ENCODE assay signal across 13 mouse cellular contexts in the genomic region with DNA sequence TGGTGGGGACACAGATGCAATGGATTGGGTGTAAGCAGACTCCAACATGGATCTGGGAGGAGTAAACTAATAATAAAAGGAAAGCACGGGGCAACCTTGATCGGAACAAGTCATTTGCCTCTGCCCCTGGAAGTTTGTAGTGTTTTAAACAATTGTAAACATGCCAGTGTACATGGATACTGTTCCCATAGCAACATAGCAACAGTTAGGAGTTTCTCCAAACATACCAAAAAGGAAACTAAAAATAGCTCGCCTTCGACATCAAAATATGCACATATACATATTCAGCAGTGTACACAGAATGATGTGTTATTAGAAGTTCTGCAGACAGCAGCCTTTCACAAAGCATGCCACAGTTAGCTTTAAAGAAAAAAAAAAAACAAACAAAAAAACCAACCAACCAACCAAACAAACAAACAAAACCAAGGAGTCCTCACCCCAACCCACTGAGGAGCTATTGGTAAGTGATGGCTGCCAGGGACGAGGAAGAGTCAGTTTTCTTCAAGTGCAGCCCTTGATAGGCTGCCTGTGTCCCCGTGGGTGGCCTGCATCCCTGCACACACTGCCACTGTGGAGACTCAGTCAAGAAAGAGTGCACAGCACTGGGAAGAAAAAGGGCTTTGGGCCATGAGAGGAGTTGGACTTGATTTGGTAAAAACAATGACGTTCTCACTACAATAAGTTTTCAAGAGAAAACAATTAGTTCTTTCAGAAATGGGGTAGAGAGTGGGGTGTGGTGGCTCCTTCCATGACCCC. TPM values are rescaled to one million over a fixed set of nuclear protein-coding genes. Genes with fewer than 3 reads are reported as not detected.
DNase-seq lines count a peak whose midpoint lies in the region; ATAC-seq lines count a peak whose summit lies in the region.
"Had no signal": no experiment of that assay in that cellular context is flagged by ENCODE, and none has a peak within 500 bp of the region (broad histone marks: within the 10 kb centered on the region; RNA-seq: fewer than 3 reads in every experiment).

No protein-coding gene starts in this region.

- no peak overlapping the region for H3K9ac ChIP-seq in heart, embryonic 12.5 days
- no peak overlapping the region for H3K9ac ChIP-seq in midbrain, embryonic 14.5 days (replicated peaks; ENCODE audit: low read length)
- H3K9ac ChIP-seq in heart, embryonic 16.5 days (ENCODE audit: low read length): no peak overlapping the region
- H3K9ac ChIP-seq: limb, embryonic 12.5 days; neural tube, embryonic 15.5 days had no signal

- DNase-seq in heart, adult 11 months: peak; percentile 86
- peak; percentile 32 for DNase-seq in midbrain, embryonic 14.5 days
- DNase-seq in midbrain, embryonic 10.5 days (ENCODE audit: low spot score): no peak
- peak; percentile 30 for DNase-seq in naive thymus-derived CD4-positive, alpha-beta T cell, adult 2 months (ENCODE audit: low read depth)
- no peak for DNase-seq in left cerebral cortex, adult 11 months (ENCODE audit: low spot score)
- DNase-seq: cerebellum, adult 11 months had no signal

- peaks cover 28% of the 10 kb centered on the region for H3K4me1 ChIP-seq in heart, embryonic 12.5 days (replicated peaks)
- H3K4me1 ChIP-seq in midbrain, embryonic 14.5 days (ENCODE audit: control insufficient read depth, insufficient read depth, low read length): peaks cover 4% of the 10 kb centered on the region; the same call in 1 of the 2 replicates
- peaks cover 13% of the 10 kb centered on the region for H3K4me1 ChIP-seq in midbrain, embryonic 10.5 days
- peaks cover 22% of the 10 kb centered on the region for H3K4me1 ChIP-seq in heart, embryonic 16.5 days (ENCODE audit: control insufficient read depth, insufficient read depth, low read length)

- H3K9me3 ChIP-seq in heart, embryonic 12.5 days (replicated peaks): peaks cover under 1% of the 10 kb centered on the region; the same call in 1 of the 2 replicates
- H3K9me3 ChIP-seq in midbrain, embryonic 14.5 days (ENCODE audit: control insufficient read depth, low read length): no peaks in the 10 kb centered on the region
- no peaks in the 10 kb centered on the region for H3K9me3 ChIP-seq in midbrain, embryonic 10.5 days (replicated peaks)
- H3K9me3 ChIP-seq in heart, embryonic 16.5 days (replicated peaks; ENCODE audit: control insufficient read depth, low read length): no peaks in the 10 kb centered on the region
- H3K9me3 ChIP-seq: limb, embryonic 12.5 days; neural tube, embryonic 15.5 days had no signal

- H3K4me3 ChIP-seq in heart, embryonic 12.5 days: no peak overlapping the region
- no peak overlapping the region for H3K4me3 ChIP-seq in midbrain, embryonic 14.5 days (replicated peaks; ENCODE audit: low read depth, low read length)
- H3K4me3 ChIP-seq in midbrain, embryonic 10.5 days: no peak overlapping the region
- H3K4me3 ChIP-seq in heart, embryonic 16.5 days (ENCODE audit: low read length): no peak overlapping the region
- H3K4me3 ChIP-seq: limb, embryonic 12.5 days; neural tube, embryonic 15.5 days had no signal

- no peak for ATAC-seq in heart, embryonic 12.5 days (ENCODE audit: insufficient number of reproducible peaks, low FRiP score)
- ATAC-seq in midbrain, embryonic 14.5 days (ENCODE audit: low FRiP score, low TSS enrichment): no peak
- no peak for ATAC-seq in heart, embryonic 16.5 days (replicated peaks; ENCODE audit: extremely low read depth, insufficient read depth, low FRiP score)
- ATAC-seq in granulocyte monocyte progenitor cell, adult 5-6 weeks (replicated peaks; ENCODE audit: poor library complexity, severe bottlenecking): no peak
- ATAC-seq: activated CD4-positive, CD25-positive, alpha-beta regulatory T cell, adult 4 months had no signal

- 54% methylated on average over 7 of the region's 7 CpGs for WGBS in heart, embryonic 12.5 days
- WGBS in midbrain, embryonic 14.5 days: 47% methylated on average over 7 of the region's 7 CpGs
- WGBS in midbrain, embryonic 10.5 days: 65% methylated on average over 7 of the region's 7 CpGs
- WGBS in heart, embryonic 16.5 days: 39% methylated on average over 7 of the region's 7 CpGs

- H3K4me2 ChIP-seq in heart, embryonic 12.5 days: no peak overlapping the region
- no peak overlapping the region for H3K4me2 ChIP-seq in midbrain, embryonic 14.5 days (ENCODE audit: low read length)
- H3K4me2 ChIP-seq in heart, embryonic 16.5 days (ENCODE audit: low read depth, low read length): peak overlapping the region; percentile 14; the same call in 1 of the 2 replicates
- H3K4me2 ChIP-seq: limb, embryonic 12.5 days; neural tube, embryonic 15.5 days had no signal

- no peaks in the 10 kb centered on the region for H3K36me3 ChIP-seq in heart, embryonic 12.5 days
- H3K36me3 ChIP-seq in midbrain, embryonic 14.5 days (ENCODE audit: control insufficient read depth, insufficient read depth, low read length): no peaks in the 10 kb centered on the region
- no peaks in the 10 kb centered on the region for H3K36me3 ChIP-seq in midbrain, embryonic 10.5 days
- H3K36me3 ChIP-seq in heart, embryonic 16.5 days (ENCODE audit: control insufficient read depth, insufficient read depth): no peaks in the 10 kb centered on the region
- H3K36me3 ChIP-seq: limb, embryonic 12.5 days; neural tube, embryonic 15.5 days had no signal

- H3K27ac ChIP-seq in heart, embryonic 12.5 days (ENCODE audit: poor library complexity, severe bottlenecking): no peak overlapping the region
- no peak overlapping the region for H3K27ac ChIP-seq in midbrain, embryonic 14.5 days (replicated peaks; ENCODE audit: low read depth, low read length)
- no peak overlapping the region for H3K27ac ChIP-seq in midbrain, embryonic 10.5 days (replicated peaks)
- 0 out of 2 replicates have a peak overlapping the region, but pooled peaks have one; percentile 21 for H3K27ac ChIP-seq in heart, embryonic 16.5 days (ENCODE audit: low read length)
- H3K27ac ChIP-seq: limb, embryonic 12.5 days; macrophage; neural tube, embryonic 15.5 days had no signal

- H3K27me3 ChIP-seq in heart, embryonic 12.5 days (replicated peaks): no peaks in the 10 kb centered on the region
- no peaks in the 10 kb centered on the region for H3K27me3 ChIP-seq in midbrain, embryonic 14.5 days (ENCODE audit: control insufficient read depth, insufficient read depth, low read length)
- H3K27me3 ChIP-seq in midbrain, embryonic 10.5 days (ENCODE audit: low read depth, poor library complexity, severe bottlenecking): no peaks in the 10 kb centered on the region
- no peaks in the 10 kb centered on the region for H3K27me3 ChIP-seq in heart, embryonic 16.5 days (ENCODE audit: control insufficient read depth, insufficient read depth, low read length)
- H3K27me3 ChIP-seq: limb, embryonic 12.5 days; neural tube, embryonic 15.5 days had no signal

RNA-seq across cellular contexts. Expression of gene Peli1, which starts 54.8 kb away (rescaled TPM):
- polyA plus RNA-seq in heart, embryonic 12.5 days (2016; fragmentation: Nextera tagmentation; extraction: Ambion mirVana): 31.0 and 32.1 TPM in 2 replicates
- polyA plus RNA-seq in midbrain, embryonic 14.5 days (2014; fragmentation: Nextera tagmentation; extraction: Ambion mirVana): 82.4 and 104 TPM in 2 replicates
- 62.0 and 76.7 TPM in 2 replicates for polyA plus RNA-seq in midbrain, embryonic 10.5 days (2016; fragmentation: Nextera tagmentation; extraction: Ambion mirVana)
- 22.9 and 24.6 TPM in 2 replicates for polyA plus RNA-seq in heart, embryonic 16.5 days (2015; fragmentation: Nextera tagmentation; extraction: Ambion mirVana)
- 15.9 and 16.8 TPM in 2 replicates for total RNA-seq in granulocyte monocyte progenitor cell, adult 5-6 weeks (2014; fragmentation: Nextera tagmentation)
- total RNA-seq in granulocyte monocyte progenitor cell, adult 5-6 weeks (2017): 11.3 and 16.8 TPM in 2 replicates

Comparison
In these comparisons a context has a peak if more than half of its experiments do, and no peak if none do; other contexts are left out.
1. DNase-seq: peak in heart, adult 11 months (single experiment), midbrain, embryonic 14.5 days (single experiment) and naive thymus-derived CD4-positive, alpha-beta T cell, adult 2 months (single experiment); none in midbrain, embryonic 10.5 days (single experiment) and left cerebral cortex, adult 11 months (single experiment).